Mouse (Mus musculus): ENCODE data around the gene Trim7.
A peak's percentile ranks its signal among the peaks of the same experiment; 100 is the strongest.
"Not testable (repeated sequence)": the region's sequence is repeated elsewhere in the genome, so short reads cannot be mapped to it uniquely, and the experiment has no call there.

Trim7 gene

GRCm38 (mm10) chr11:48898812-48899431, 73.0 kb downstream of the Trim7 start:
- peak; percentile 80 for DNase-seq (ENCODE audit: low read depth, low spot score)

- not testable (repeated sequence) for DNase-seq (ENCODE audit: low read depth, low spot score)
These were observed 75.0 kb downstream of the Trim7 start for GRCm38 (mm10) chr11:48900654-48901566.

- DNase-seq (ENCODE audit: low read depth, low spot score): not testable (repeated sequence)
These were observed 75.6 kb downstream of the Trim7 start for GRCm38 (mm10) chr11:48901567-48901930.

Data from 3T3-L1 (cell line).